Mouse (Mus musculus): Measurements from ENCODE around the gene Rtp4.

DNA sequence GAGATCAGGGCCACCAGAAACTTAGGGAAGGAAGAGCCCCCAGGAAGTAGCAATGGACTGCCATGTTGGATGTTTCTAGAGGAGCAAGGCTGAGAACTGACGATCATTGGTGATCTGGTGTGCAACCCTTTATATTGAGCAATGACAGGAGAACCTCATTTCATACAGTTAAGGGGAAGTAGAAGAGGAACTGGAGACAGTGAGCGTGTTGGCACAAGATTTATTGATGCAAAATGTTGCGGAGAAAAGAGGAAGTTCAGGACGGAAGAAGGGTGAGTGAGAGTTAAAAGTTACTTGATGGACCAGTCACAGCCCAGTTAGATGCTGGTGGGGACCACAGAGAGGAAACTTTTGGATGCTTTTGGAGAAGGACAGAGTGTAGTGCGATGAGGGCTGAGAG lies 37.1 kb downstream of the Rtp4 start:
- TF ChIP-seq CTCF (IDR thresholded peaks at IDR 0.05; ENCODE audit: control insufficient read depth, insufficient read depth, insufficient replicate concordance, low read depth, low read length) (no peak), POLR2A (IDR thresholded peaks at IDR 0.05; ENCODE audit: control insufficient read depth, low read depth, low read length) (no peak)
